Mouse (Mus musculus): ENCODE results near the gene Gucy2d. TPM values are rescaled to one million over a fixed set of nuclear protein-coding genes. Genes with fewer than 3 reads are reported as not detected.

Gene Gucy2d
- total RNA-seq, 2 experiments from 2014 or later = 0.11 TPM; not detected in 1

- no peak for DNase-seq (ENCODE audit: low spot score in 2 of 2)
- intact Hi-C loops (cut with DNase I) = loop anchor here (5.0 kb wide), 1 partner anchor 55 kb away; no protein-coding TSS in a partner anchor
These were observed 47.2 kb downstream of the Gucy2d start for GRCm38 (mm10) chr7:98487202-98487980.

GRCm38 (mm10) chr7:98488398-98489130, 48.3 kb downstream of the Gucy2d start:
- no peak for DNase-seq (ENCODE audit: low spot score in 2 of 2)
- intact Hi-C loops (cut with DNase I) = loop anchor here (5.0 kb wide), 1 partner anchor 54 kb away; no protein-coding TSS in a partner anchor

- intact Hi-C loops (cut with DNase I) = loop anchor here (5.0 kb wide), 1 partner anchor 53 kb away; no protein-coding TSS in a partner anchor
- no peak for DNase-seq (ENCODE audit: low spot score in 2 of 2)
These were observed 48.9 kb downstream of the Gucy2d start, which contains the start of gene Lrrc32 for GRCm38 (mm10) chr7:98489131-98489530. Gene Lrrc32 (plus strand): TSS chr7:98489283.

- intact Hi-C loops (cut with DNase I) = loop anchor here (5.0 kb wide), 1 partner anchor 53 kb away; no protein-coding TSS in a partner anchor
- DNase-seq (ENCODE audit: low spot score in 2 of 2) = peak; percentile 58 to 65
These were observed 49.4 kb downstream of the Gucy2d start for GRCm38 (mm10) chr7:98489623-98490084.

GRCm38 (mm10) chr7:98490328-98490727, 50.1 kb downstream of the Gucy2d start:
- intact Hi-C loops (cut with DNase I) = no loop called here
- no peak for DNase-seq (ENCODE audit: low spot score in 2 of 2)

GRCm38 (mm10) chr7:98490911-98491310, 50.7 kb downstream of the Gucy2d start:
- DNase-seq (ENCODE audit: low spot score in 2 of 2) = no peak
- intact Hi-C loops (cut with DNase I) = no loop called here

- DNase-seq (ENCODE audit: low spot score in 2 of 2) = no peak
- intact Hi-C loops (cut with DNase I) = no loop called here
These were observed 51.4 kb downstream of the Gucy2d start for GRCm38 (mm10) chr7:98491451-98492200.

- intact Hi-C loops (cut with DNase I) = no loop called here
- DNase-seq (ENCODE audit: low spot score in 2 of 2) = no peak
These were observed 52.1 kb downstream of the Gucy2d start for GRCm38 (mm10) chr7:98492331-98492730.

- DNase-seq (ENCODE audit: low spot score in 2 of 2) = no peak
- intact Hi-C loops (cut with DNase I) = no loop called here
These were observed 53.1 kb downstream of the Gucy2d start for GRCm38 (mm10) chr7:98493307-98493706.

- DNase-seq (ENCODE audit: low spot score in 2 of 2) = no peak
- intact Hi-C loops (cut with DNase I) = no loop called here
These were observed 53.8 kb downstream of the Gucy2d start for GRCm38 (mm10) chr7:98493901-98494480.

- no peak for DNase-seq (ENCODE audit: low spot score in 2 of 2)
- intact Hi-C loops (cut with DNase I) = no loop called here
These were observed 55.4 kb downstream of the Gucy2d start for GRCm38 (mm10) chr7:98495591-98495990.

GRCm38 (mm10) chr7:98497451-98497850, 57.2 kb downstream of the Gucy2d start:
- no peak for DNase-seq (ENCODE audit: low spot score in 2 of 2)
- intact Hi-C loops (cut with DNase I) = no loop called here

GRCm38 (mm10) chr7:98498101-98498500, 57.9 kb downstream of the Gucy2d start:
- intact Hi-C loops (cut with DNase I) = no loop called here
- DNase-seq (ENCODE audit: low spot score in 2 of 2) = no peak

GRCm38 (mm10) chr7:98498656-98499560, 58.7 kb downstream of the Gucy2d start:
- intact Hi-C loops (cut with DNase I) = no loop called here

GRCm38 (mm10) chr7:98499561-98500292, 59.5 kb downstream of the Gucy2d start:
- no peak for DNase-seq (ENCODE audit: low spot score in 2 of 2)

More at GRCm38 (mm10) chr7:98498656-98499560, 58.7 kb downstream of the Gucy2d start:
- no peak for DNase-seq (ENCODE audit: low spot score in 2 of 2)

GRCm38 (mm10) chr7:98500470-98500869, 60.3 kb downstream of the Gucy2d start:
- DNase-seq (ENCODE audit: low spot score in 2 of 2) = no peak
- intact Hi-C loops (cut with DNase I) = no loop called here

More at GRCm38 (mm10) chr7:98499561-98500292, 59.5 kb downstream of the Gucy2d start:
- intact Hi-C loops (cut with DNase I) = no loop called here

- intact Hi-C loops (cut with DNase I) = no loop called here
- DNase-seq (ENCODE audit: low spot score in 2 of 2) = no peak
These were observed 60.9 kb downstream of the Gucy2d start for GRCm38 (mm10) chr7:98501078-98501477.

- DNase-seq (ENCODE audit: low spot score in 2 of 2) = no peak
- intact Hi-C loops (cut with DNase I) = no loop called here
These were observed 62.7 kb downstream of the Gucy2d start for GRCm38 (mm10) chr7:98502921-98503320.
